Mouse (Mus musculus) neural tube, embryonic 14.5 days (tissue): ENCODE results near the gene Rab24. TPM values are rescaled to one million over a fixed set of nuclear protein-coding genes. Genes with fewer than 3 reads are reported as not detected.

ENCODE experiments used
- ATAC-seq: fragments of 200-750 bp; cut with Nextera tagmentation; 2 replicates; pipeline ENCODE4 v1.8.0; 2017; ENCODE audit warnings: low read depth, mild to moderate bottlenecking, moderate TSS enrichment, moderate library complexity
- H3K27ac ChIP-seq: fragments of 300-500 bp; sonication (generic); 2 replicates; pipeline ENCODE4 v1.5.1; 2014; ENCODE audit warnings: low read depth, mild to moderate bottlenecking, control low read depth, low read length, moderate library complexity, mixed read lengths
- H3K27me3 ChIP-seq: fragments of 300-500 bp; sonication (generic); 2 replicates; pipeline ENCODE4 v1.6.1; 2014; ENCODE audit warnings: low read length; ENCODE audit not compliant: control insufficient read depth, insufficient read depth
- H3K36me3 ChIP-seq: fragments of 300-500 bp; sonication (generic); 2 replicates; pipeline ENCODE4 v1.6.1; 2014; ENCODE audit warnings: low read length, mixed read lengths; ENCODE audit not compliant: control insufficient read depth, insufficient read depth
- H3K4me1 ChIP-seq: fragments of 300-500 bp; sonication (generic); 2 replicates; pipeline ENCODE4 v1.6.1; 2014; ENCODE audit warnings: low read length; ENCODE audit not compliant: control insufficient read depth, insufficient read depth
- H3K4me2 ChIP-seq: fragments of 300-500 bp; sonication (generic); 2 replicates; pipeline ENCODE4 v1.6.1; 2014; ENCODE audit warnings: mild to moderate bottlenecking, low read depth, low read length, control low read depth
- H3K4me3 ChIP-seq: fragments of 300-500 bp; sonication (generic); 2 replicates; pipeline ENCODE4 v1.5.1; 2014; ENCODE audit warnings: low read depth, low read length, control low read depth, mixed read lengths
- H3K9ac ChIP-seq: fragments of 300-500 bp; sonication (generic); replicated peaks from 2 replicates; pipeline ENCODE4 v1.6.1; 2014; ENCODE audit warnings: low read depth, mild to moderate bottlenecking, control low read depth, low read length, mixed read lengths
- H3K9me3 ChIP-seq: fragments of 300-500 bp; sonication (generic); 2 replicates; pipeline ENCODE4 v1.6.1; 2016; ENCODE audit warnings: low read length; ENCODE audit not compliant: control insufficient read depth
- WGBS: fragments of 180-500 bp; shearing (Covaris S2); extraction: QIAGEN DNeasy Blood & Tissue Kit; methylation state at CpG from one replicate; pipeline ENCODE4 v1.1.7; 2014; 5-methylcytosine and 5-hydroxymethylcytosine counted together
- polyA plus RNA-seq: library from polyadenylated mRNA; unstranded; fragments of >200 nt; fragmentation: Nextera tagmentation; extraction: Ambion mirVana; gene quantifications from 2 replicates; pipeline ENCODE4 v1.2.1, GENCODE M21; 2014

Gene Rab24
- polyA plus RNA-seq, 1 experiment from 2014 or later, result 99.0 TPM

DNA sequence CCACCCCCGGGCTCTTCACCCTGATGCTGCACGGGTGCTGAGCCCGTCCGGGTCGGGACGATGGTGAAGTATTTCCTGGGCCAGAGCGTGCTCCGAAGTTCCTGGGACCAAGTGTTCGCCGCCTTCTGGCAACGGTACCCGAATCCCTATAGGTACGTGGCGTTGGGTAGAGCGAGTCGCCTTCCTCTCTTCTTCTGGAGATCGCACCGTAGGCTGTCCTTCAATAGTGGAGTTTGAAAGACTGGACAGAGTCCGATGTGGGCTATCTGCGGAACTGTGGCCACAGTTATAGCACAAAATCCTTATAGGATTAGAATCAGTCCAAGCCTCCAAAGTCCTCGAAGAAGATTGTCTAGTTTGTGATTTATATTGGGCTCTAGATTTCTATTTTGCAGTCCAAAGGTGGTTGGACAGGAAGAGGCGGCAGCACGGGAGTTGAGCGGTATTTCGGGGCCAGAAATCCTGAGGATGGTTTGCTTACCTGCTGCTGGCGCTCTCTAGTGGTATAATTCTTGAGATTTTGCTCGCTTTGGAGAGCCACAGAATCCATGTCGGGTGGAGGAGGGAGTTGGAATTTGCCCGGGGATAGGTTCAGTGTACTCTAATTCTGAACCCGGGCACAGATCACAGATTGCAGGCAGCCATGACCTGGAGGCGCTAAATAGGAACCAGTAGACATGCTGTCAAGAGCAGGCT, 532 bp upstream of the Rab24 start:
- Histone ChIP-seq H3K4me1 (peaks cover 24% of the 10 kb centered on the region; the same call in 1 of the 2 replicates), H3K27me3 (no peaks in the 10 kb centered on the region), H3K4me2 (peak overlapping the region; percentile 86), H3K27ac (peak overlapping the region; percentile 74; the same call in 1 of the 2 replicates), H3K4me3 (peak overlapping the region; percentile 100), H3K36me3 (peaks cover 28% of the 10 kb centered on the region), H3K9me3 (no peaks in the 10 kb centered on the region), H3K9ac (peak overlapping the region; percentile 95)
- no peak; the same call in 1 of the 2 replicates for ATAC-seq
- WGBS, result 1% methylated on average over 29 of the region's 31 CpGs

DNA sequence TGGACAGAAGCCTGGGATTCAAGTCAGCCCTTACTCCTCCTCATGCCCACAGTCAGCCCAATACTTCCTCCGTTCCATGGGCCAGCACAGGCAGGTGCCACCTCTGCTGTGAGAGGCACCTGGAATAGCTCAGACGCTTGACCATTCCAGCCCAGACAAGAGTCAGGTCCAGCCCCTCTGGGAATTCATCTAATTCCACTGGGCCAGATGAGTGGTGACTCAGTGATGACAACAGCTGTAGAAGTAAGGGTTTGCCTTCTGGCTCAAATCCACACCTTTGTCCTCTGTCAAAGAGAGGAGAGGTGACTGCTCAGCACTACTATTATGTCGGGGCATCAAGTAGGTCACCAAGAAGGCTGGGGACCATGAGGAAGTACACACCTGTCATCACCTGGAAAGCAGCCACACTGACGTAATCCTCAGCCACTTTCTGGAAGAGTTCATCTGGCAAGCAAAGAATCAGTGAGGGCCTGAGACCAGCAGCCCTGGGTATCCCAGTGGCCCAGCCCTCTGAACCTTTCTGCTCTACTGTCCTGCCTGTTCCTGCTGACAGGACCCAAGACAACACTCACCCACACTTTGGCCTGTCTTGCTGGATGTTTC, 1.7 kb downstream of the Rab24 start, which contains the start of gene Prelid1:
Gene Prelid1 (plus strand): TSS at position 570 of the 603 bp plus-strand sequence.
- no peak for ATAC-seq
- Histone ChIP-seq H3K27ac (no peak within 1 kb of the TSS; the same call in 1 of the 2 replicates), H3K36me3 (peaks cover 34% of the 10 kb centered on the region)

DNA sequence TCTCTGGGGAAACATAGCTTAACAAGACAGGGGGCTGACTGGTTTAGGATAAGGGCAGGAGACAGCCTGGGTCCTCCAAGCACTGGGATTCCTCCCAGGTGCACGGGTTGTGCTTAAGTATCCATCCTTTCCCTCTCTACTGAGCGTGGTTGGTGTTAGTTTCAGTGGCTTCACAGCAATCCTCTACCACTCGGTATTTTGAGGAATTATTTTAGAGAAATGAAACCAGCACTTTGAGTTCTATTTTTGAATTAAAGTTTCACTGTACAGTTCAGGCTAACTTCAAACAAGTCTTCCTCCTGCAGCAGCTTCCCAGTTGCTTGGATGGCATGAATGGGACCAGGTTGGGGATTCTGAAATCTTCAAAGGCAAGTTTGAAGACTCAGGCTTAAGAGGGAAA, 3.4 kb downstream of the Rab24 start:
- no peaks in the 10 kb centered on the region for H3K9me3 ChIP-seq
- peaks cover 42% of the 10 kb centered on the region for H3K36me3 ChIP-seq
- H3K9ac ChIP-seq, result no peak overlapping the region
- H3K4me3 ChIP-seq, result no peak overlapping the region
- H3K4me2 ChIP-seq, result no peak overlapping the region
- no peak overlapping the region for H3K27ac ChIP-seq
- peaks cover 15% of the 10 kb centered on the region; the same call in 1 of the 2 replicates for H3K4me1 ChIP-seq
- 86% methylated on average over 3 of the region's 3 CpGs for WGBS
- ATAC-seq, result no peak
- no peaks in the 10 kb centered on the region for H3K27me3 ChIP-seq

More for the DNA sequence above, 1.7 kb downstream of the Rab24 start, which contains the start of gene Prelid1:
- Histone ChIP-seq H3K4me3 (peak within 1 kb of the TSS; percentile 100), H3K9me3 (no peaks in the 10 kb centered on the region), H3K4me1 (peaks cover 21% of the 10 kb centered on the region; the same call in 1 of the 2 replicates), H3K4me2 (peak within 1 kb of the TSS; percentile 86), H3K9ac (peak within 1 kb of the TSS; percentile 95), H3K27me3 (no peaks in the 10 kb centered on the region)
- 92% methylated on average over 4 of the region's 4 CpGs for WGBS

DNA sequence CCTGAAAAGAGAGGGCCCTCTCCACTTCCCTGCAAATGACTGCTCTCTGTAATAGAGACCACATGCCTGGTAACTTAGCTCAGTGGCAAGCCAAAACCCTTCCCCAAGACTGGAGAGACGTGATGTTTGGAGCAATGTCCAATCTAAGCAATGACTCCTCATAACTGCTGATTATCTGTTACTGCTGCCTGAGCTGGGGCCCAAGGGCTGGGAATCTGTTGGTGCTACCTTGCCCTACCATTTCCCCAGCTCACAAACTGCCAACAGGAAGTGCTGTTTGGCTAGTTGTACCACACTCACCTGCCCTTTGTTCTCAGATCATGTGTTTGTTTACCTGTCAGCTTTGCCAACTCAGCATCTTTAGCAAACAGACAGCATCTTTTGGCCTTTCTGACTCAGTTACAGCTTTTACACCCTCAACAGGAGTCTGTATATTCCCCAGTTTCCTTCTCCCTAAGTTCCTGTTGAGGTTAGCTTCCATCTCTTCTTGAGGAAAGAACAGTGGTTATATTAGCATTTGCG, 6.8 kb downstream of the Rab24 start:
- H3K27ac ChIP-seq, result no peak overlapping the region
- no peak overlapping the region for H3K9ac ChIP-seq
- no peak overlapping the region for H3K4me3 ChIP-seq
- H3K27me3 ChIP-seq, result no peaks in the 10 kb centered on the region
- no peak for ATAC-seq
- no peaks in the 10 kb centered on the region for H3K4me1 ChIP-seq
- H3K9me3 ChIP-seq, result no peaks in the 10 kb centered on the region
- 85% methylated on average over 2 of the region's 2 CpGs for WGBS
- H3K36me3 ChIP-seq, result peaks cover 60% of the 10 kb centered on the region
- no peak overlapping the region for H3K4me2 ChIP-seq

DNA sequence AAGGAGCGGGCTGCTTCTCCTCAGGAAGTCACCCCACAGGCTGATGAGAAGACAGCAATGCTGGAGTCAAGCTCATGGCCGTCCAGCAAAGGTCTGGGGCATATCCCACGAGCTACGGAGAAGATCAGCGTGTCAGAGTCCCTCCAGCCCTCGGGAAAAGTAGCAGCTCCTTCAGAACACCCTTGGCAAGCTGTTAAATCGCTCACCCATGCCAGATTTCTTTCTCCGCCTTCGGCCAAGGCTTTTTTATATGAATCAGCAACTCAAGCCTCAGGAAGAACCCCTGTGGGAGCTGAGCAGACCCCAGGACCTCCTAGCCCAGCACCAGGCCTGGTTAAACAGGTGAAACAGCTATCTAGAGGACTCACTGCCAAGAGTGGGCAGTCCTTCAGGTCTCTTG, 8.7 kb downstream of the Rab24 start:
- no peak for ATAC-seq
- H3K27ac ChIP-seq, result no peak overlapping the region
- H3K4me2 ChIP-seq, result no peak overlapping the region
- H3K4me1 ChIP-seq, result no peaks in the 10 kb centered on the region
- no peaks in the 10 kb centered on the region for H3K9me3 ChIP-seq
- H3K36me3 ChIP-seq, result peaks cover 64% of the 10 kb centered on the region
- no peak overlapping the region for H3K9ac ChIP-seq
- no peak overlapping the region for H3K4me3 ChIP-seq
- H3K27me3 ChIP-seq, result no peaks in the 10 kb centered on the region
- 81% methylated on average over 9 of the region's 9 CpGs for WGBS

DNA sequence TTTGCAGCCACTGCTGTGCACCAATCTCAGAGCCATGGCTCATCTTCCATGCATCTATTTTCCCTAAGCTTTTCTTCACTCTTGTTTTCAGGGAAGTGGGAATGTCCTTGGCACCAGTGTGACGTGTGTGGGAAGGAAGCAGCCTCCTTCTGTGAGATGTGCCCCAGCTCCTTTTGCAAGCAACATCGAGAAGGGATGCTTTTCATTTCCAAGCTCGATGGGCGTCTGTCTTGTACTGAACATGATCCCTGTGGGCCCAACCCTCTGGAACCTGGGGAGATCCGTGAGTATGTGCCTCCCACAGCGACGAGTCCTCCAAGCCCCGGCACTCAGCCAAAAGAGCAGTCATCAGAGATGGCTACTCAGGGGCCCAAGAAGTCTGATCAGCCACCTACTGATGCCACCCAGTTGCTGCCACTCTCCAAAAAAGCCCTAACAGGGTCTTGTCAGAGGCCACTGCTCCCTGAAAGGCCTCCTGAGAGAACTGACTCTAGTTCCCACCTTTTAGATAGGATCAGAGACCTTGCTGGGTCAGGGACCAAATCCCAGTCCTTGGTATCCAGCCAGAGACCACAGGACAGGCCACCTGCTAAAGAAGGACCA, 9.6 kb downstream of the Rab24 start:
- H3K27ac ChIP-seq, result no peak overlapping the region
- WGBS, result 92% methylated on average over 8 of the region's 8 CpGs
- no peak overlapping the region for H3K9ac ChIP-seq
- H3K9me3 ChIP-seq, result no peaks in the 10 kb centered on the region
- no peak for ATAC-seq
- no peaks in the 10 kb centered on the region for H3K4me1 ChIP-seq
- no peak overlapping the region for H3K4me3 ChIP-seq
- H3K27me3 ChIP-seq, result no peaks in the 10 kb centered on the region
- H3K4me2 ChIP-seq, result no peak overlapping the region
- peaks cover 70% of the 10 kb centered on the region for H3K36me3 ChIP-seq

DNA sequence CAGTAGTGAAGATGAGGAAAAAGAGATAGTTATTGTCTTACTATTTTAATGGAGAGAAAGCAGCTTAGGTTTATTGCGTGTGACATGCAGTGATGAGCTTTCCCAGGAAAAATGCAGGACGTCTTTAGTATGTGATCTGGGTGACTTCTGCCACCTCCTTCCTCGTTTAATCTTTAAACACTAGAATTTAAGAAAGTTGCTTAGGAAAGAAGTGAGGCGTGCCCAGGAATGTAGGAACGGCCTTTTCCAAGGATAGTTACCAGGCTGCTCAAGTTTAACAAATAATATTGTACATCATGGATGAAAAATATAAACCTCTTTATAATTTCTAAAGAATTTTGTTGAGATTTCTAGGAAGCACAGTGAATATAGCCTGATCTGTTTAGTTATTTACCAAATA, 20.8 kb downstream of the Rab24 start:
- Histone ChIP-seq H3K27me3 (no peaks in the 10 kb centered on the region), H3K4me1 (no peaks in the 10 kb centered on the region), H3K4me2 (no peak overlapping the region), H3K36me3 (peaks cover 54% of the 10 kb centered on the region), H3K4me3 (no peak overlapping the region), H3K9me3 (no peaks in the 10 kb centered on the region), H3K9ac (no peak overlapping the region), H3K27ac (no peak overlapping the region)
- WGBS, result 91% methylated on average over 5 of the region's 5 CpGs
- no peak for ATAC-seq

DNA sequence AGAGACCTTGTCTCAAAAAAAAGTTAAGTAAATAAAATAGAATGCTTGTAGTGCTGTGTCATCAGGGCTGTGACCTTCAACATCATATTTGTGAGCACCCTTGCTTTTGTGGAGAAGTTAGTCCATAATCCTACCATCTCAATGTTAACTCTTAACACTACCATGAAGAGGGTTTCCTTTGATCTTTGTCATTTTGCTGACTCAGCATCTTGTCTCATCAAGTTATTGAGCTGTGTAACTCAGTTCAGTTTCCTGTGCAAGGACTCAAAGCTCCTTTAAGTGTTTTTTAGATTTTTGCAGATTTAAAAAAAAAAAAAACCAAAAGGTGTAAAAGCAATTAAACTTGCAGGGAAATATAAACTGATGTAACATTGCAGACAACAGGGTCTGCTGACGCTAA, 25.0 kb downstream of the Rab24 start:
- no peaks in the 10 kb centered on the region for H3K27me3 ChIP-seq
- H3K9ac ChIP-seq, result no peak overlapping the region
- no peak for ATAC-seq
- no peak overlapping the region for H3K27ac ChIP-seq
- no peak overlapping the region for H3K4me2 ChIP-seq
- H3K4me3 ChIP-seq, result no peak overlapping the region
- 84% methylated on average over 1 of the region's 1 CpGs for WGBS
- peaks cover 51% of the 10 kb centered on the region for H3K36me3 ChIP-seq
- H3K4me1 ChIP-seq, result no peaks in the 10 kb centered on the region
- H3K9me3 ChIP-seq, result no peaks in the 10 kb centered on the region

DNA sequence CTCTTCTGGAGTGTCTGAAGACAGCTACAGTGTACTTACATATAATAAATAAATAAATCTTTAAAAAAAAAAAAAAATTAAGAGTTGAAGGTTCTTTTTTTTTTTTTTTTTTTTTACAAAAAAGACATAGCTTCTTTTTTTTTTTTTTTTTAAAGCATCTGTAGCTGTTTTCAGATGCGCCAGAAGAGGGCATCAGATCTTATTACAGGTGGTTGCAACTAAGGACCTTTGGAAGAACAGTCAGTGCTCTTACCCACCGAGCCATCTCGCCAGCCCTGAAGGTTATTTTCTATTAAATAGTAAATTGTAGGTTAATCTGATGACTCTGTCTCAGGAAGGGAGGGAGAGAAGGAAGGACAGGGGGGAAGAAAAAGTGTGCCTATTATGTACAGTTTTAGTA, 32.9 kb downstream of the Rab24 start:
- no peak for ATAC-seq
- peaks cover 48% of the 10 kb centered on the region for H3K36me3 ChIP-seq

More for the DNA sequence above, 32.9 kb downstream of the Rab24 start:
- Histone ChIP-seq H3K9ac (no peak overlapping the region), H3K27me3 (no peaks in the 10 kb centered on the region), H3K27ac (no peak overlapping the region), H3K4me1 (no peaks in the 10 kb centered on the region), H3K9me3 (no peaks in the 10 kb centered on the region), H3K4me2 (no peak overlapping the region), H3K4me3 (no peak overlapping the region)
- 87% methylated on average over 3 of the region's 3 CpGs for WGBS
